Mouse (Mus musculus) adrenal gland, postnatal 0 days (tissue): ENCODE results near the gene Mrpl4. TPM values are rescaled to one million over a fixed set of nuclear protein-coding genes. Genes with fewer than 3 reads are reported as not detected.

Experiments
- microRNA-seq: library from miRNA; unstranded; fragments of <30 nt; microRNA quantifications from one replicate; pipeline ENCODE4, GENCODE M21; 2016; ENCODE audit warnings: borderline replicate concordance; ENCODE audit not compliant: insufficient number of aligned reads
- polyA plus RNA-seq: library from polyadenylated mRNA; unstranded; fragments of >200 nt; fragmentation: Nextera tagmentation; extraction: Ambion mirVana; gene quantifications from 2 replicates; pipeline ENCODE4 v1.2.1, GENCODE M21; 2015

Gene Mrpl4
- 98.2 and 154 TPM in 2 replicates for polyA plus RNA-seq

GRCm38 (mm10) chr9:21002627-21003551, at the start of gene Mrpl4:
Mrpl4 (plus strand) TSS chr9:21002738.

GRCm38 (mm10) chr9:20959430-20959938, 43.1 kb upstream of the Mrpl4 start, which contains the start of gene Dnmt1:
Dnmt1 (minus strand) TSS chr9:20959888.

GRCm38 (mm10) chr9:20976216-20976960, 26.1 kb upstream of the Mrpl4 start, which contains the start of gene S1pr2:
S1pr2 (minus strand) TSS chr9:20976781.

GRCm38 (mm10) chr9:21015571-21016130, 13.1 kb downstream of the Mrpl4 start, which contains the start of gene Icam1:
Icam1 (plus strand) TSS chr9:21015985.

DNA sequence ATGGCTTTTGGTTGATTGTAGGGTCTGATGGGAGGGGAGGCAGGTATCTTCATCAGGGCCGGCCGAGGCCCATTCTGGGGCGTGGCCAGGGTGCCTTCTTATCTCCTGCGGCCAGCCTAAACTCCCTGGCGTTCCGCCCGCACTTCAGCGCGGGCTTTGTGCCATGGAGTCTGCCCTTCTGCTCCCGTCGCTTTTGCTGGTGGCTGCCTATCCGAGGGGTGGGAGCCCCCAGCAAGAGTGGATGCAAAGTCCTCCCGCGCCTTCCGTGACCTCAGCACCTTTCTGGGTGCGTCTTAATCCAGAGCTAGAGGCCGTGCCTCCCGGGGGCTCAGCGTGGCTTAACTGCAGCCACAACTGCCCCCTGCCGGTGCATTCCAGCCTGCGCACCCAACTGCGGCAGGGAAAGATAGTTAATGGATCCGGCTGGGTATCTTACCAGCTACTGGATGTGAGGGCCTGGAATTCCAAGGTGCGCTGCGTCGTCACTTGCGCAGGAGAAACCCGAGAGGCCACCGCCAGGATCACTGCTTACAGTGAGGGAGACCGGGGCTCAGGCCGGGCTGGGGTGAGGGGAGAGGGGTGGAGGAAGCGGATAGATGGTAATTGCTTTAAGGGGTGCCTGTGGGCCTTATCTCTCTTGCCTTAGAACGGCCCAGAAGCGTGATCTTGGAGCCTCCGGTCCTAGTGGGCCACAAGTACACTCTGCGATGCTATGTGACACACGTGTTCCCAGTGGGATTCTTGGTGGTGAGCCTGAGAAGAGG, 26.9 kb downstream of the Mrpl4 start, which contains the start of gene Icam4:
TSS of gene Icam4 (plus strand) at position 83 of the 764 bp plus-strand sequence.

DNA sequence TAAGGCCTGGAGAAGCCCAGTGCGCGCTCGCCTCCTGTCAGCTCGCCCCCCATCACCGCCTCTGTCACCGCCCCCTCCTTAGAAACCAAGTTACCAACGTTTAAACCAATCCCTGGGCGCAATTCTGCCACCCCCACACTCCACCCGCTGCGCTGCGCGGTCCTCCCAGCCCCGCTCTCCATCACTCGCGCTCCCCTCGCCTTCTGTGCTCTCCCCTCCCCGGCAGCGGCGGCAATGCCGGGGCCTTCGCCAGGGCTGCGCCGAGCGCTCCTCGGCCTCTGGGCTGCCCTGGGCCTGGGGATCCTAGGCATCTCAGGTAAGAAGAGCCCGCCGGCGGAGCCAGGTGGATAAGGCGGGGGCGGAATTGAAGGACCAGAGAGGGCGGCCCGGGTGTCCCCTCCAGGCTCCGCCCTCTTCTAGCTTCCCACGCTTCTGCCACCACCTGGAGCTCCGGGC, 29.4 kb downstream of the Mrpl4 start, which contains the start of gene Icam5:
TSS of gene Icam5 (plus strand) at position 178 of the 456 bp plus-strand sequence.

Small RNA genes lying within 50 kb of the gene (microRNA-seq; reads per million reads assigned to microRNA genes)
- not detected for gene Mir1900

Other genes with a start within 250 kb of the Mrpl4 start
- 20.4 and 60.9 TPM in 2 replicates for gene Col5a3, start 187.7 kb upstream of the Mrpl4 start, polyA plus RNA-seq
- not detected in 2 replicates for gene Rdh8, start 184.2 kb upstream of the Mrpl4 start, polyA plus RNA-seq
- 12.4 and 27.2 TPM in 2 replicates for gene A230050P20Rik, start 134.1 kb upstream of the Mrpl4 start, polyA plus RNA-seq
- gene Angptl6, start 123.0 kb upstream of the Mrpl4 start, polyA plus RNA-seq = 3.2 and 3.9 TPM in 2 replicates
- gene Ppan, start 114.6 kb upstream of the Mrpl4 start, polyA plus RNA-seq = 26.7 and 36.0 TPM in 2 replicates
- 160 and 181 TPM in 2 replicates for gene Eif3g, start 104.1 kb upstream of the Mrpl4 start, polyA plus RNA-seq
- 20.2 and 26.5 TPM in 2 replicates for gene Dnmt1, start 42.9 kb upstream of the Mrpl4 start, polyA plus RNA-seq
- 25.8 and 29.4 TPM in 2 replicates for gene S1pr2, start 26.0 kb upstream of the Mrpl4 start, polyA plus RNA-seq
- gene Icam1, start 13.2 kb downstream of the Mrpl4 start, polyA plus RNA-seq = 10.3 TPM in 2 replicates
- gene Icam4, start 26.6 kb downstream of the Mrpl4 start, polyA plus RNA-seq = 4.3 and 5.4 TPM in 2 replicates
- gene Icam5, start 29.3 kb downstream of the Mrpl4 start, polyA plus RNA-seq = 0.15 and 0.16 TPM in 2 replicates
- 0.48 TPM in 1 of 2 replicates, not detected in the other for gene Zglp1, start 64.4 kb downstream of the Mrpl4 start, polyA plus RNA-seq
- gene Gm49373, start 70.4 kb downstream of the Mrpl4 start, polyA plus RNA-seq = 0.19 and 0.25 TPM in 2 replicates
- 60.5 and 68.4 TPM in 2 replicates for gene Fdx1l, start 70.9 kb downstream of the Mrpl4 start, polyA plus RNA-seq
- 0.91 and 1.2 TPM in 2 replicates for gene Gm38431, start 89.3 kb downstream of the Mrpl4 start, polyA plus RNA-seq
- gene Raver1, start 89.3 kb downstream of the Mrpl4 start, polyA plus RNA-seq = 25.9 and 31.4 TPM in 2 replicates
- 5.3 and 10.8 TPM in 2 replicates for gene Tyk2, start 128.5 kb downstream of the Mrpl4 start, polyA plus RNA-seq
- 163 and 197 TPM in 2 replicates for gene Cdc37, start 147.2 kb downstream of the Mrpl4 start, polyA plus RNA-seq
- gene Pde4a, start 163.0 kb downstream of the Mrpl4 start, polyA plus RNA-seq = 3.1 and 5.1 TPM in 2 replicates
- 42.4 and 49.5 TPM in 2 replicates for gene Keap1, start 236.6 kb downstream of the Mrpl4 start, polyA plus RNA-seq
- gene S1pr5, start 245.7 kb downstream of the Mrpl4 start, polyA plus RNA-seq = 0.08 TPM in 2 replicates